Mouse (Mus musculus) stomach, postnatal 0 days (tissue): ENCODE measurements around the gene Fen1.

Experiments
- CTCF ChIP-seq: IDR thresholded peaks from 2 replicates; pipeline ENCODE4 v1.5.1; 2016; ENCODE audit warnings: antibody characterized with exemption, low read depth, mild to moderate bottlenecking, moderate library complexity
- EP300 ChIP-seq: optimal IDR thresholded peaks from 2 replicates; pipeline ENCODE3; 2016; ENCODE audit warnings: antibody characterized with exemption

DNA sequence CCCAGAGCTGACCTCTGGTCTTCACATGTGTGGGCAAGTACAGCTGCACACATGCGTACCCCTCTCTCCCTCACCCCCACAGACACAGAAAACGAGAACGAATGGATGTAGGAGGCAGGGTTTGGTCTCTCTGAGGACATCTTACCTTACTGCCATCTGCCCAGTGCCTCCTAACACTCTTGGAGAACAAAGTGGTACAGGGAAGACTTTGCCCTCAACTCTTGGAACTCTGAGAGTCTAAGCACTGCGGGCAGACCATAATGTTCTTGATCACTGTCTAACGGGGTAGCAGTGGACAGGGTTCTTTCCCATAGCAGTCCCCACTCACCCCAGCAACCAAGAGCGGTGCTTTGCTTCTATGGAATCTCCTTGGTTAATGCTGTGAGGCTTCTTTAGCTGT lies 14.9 kb downstream of the Fen1 start:
- TF ChIP-seq CTCF (no peak), EP300 (no peak)
